Mouse (Mus musculus): ENCODE data around the gene Hsdl1.

DNA sequence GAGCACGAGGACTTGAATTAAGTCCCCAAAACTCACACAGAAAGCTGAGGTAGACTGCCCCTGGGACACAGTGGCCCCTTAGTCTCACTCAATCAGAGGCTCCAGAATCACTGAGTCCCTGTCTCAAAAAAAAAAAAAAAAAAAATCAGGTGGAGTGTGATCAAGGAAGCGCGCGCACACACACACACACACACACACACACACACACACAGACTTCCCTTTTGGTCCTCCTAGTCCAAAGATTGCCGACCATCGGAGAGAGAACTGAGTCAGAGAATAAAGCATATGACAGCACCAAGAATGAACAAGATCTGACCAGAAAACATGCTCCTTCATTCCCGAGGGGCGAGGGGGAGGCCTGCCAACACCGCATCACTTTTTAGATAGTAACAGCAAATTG is 17.9 kb downstream of the Hsdl1 start:
- TF ChIP-seq CTCF (IDR thresholded peaks at IDR 0.05; ENCODE audit: control insufficient read depth, insufficient read depth, low read length) (no peak), POLR2A (IDR thresholded peaks at IDR 0.05; ENCODE audit: borderline replicate concordance, control insufficient read depth, low read depth, low read length) (no peak)

Data from bone marrow, adult 2 months (tissue).